Mouse (Mus musculus) heart, embryonic 16.5 days (tissue): ENCODE results near the gene Ybey. TPM values are rescaled to one million over a fixed set of nuclear protein-coding genes. Genes with fewer than 3 reads are reported as not detected.

Source experiments
- ATAC-seq: fragments of 200-750 bp; cut with Nextera tagmentation; replicated peaks from 2 replicates; pipeline ENCODE4 v1.8.0; 2017; ENCODE audit warnings: moderate number of reproducible peaks; ENCODE audit not compliant: insufficient read depth, low FRiP score; ENCODE audit errors: extremely low read depth
- H3K27ac ChIP-seq: fragments of 300-500 bp; sonication (generic); 2 replicates; pipeline ENCODE4 v1.5.1; 2014; ENCODE audit warnings: mild to moderate bottlenecking, low read length, control low read depth, moderate library complexity
- H3K27me3 ChIP-seq: fragments of 300-500 bp; sonication (generic); 2 replicates; pipeline ENCODE4 v1.6.1; 2014; ENCODE audit warnings: low read length, mixed read lengths; ENCODE audit not compliant: control insufficient read depth, insufficient read depth
- H3K36me3 ChIP-seq: fragments of 300-500 bp; sonication (generic); 2 replicates; pipeline ENCODE4 v1.6.1; 2014; ENCODE audit not compliant: control insufficient read depth, insufficient read depth
- H3K4me1 ChIP-seq: fragments of 300-500 bp; sonication (generic); 2 replicates; pipeline ENCODE4 v1.6.1; 2014; ENCODE audit warnings: low read length, mixed read lengths; ENCODE audit not compliant: control insufficient read depth, insufficient read depth
- H3K4me2 ChIP-seq: fragments of 300-500 bp; sonication (generic); 2 replicates; pipeline ENCODE4 v1.6.1; 2014; ENCODE audit warnings: low read depth, mild to moderate bottlenecking, control low read depth, low read length
- H3K4me3 ChIP-seq: fragments of 300-500 bp; sonication (generic); 2 replicates; pipeline ENCODE4 v1.5.1; 2014; ENCODE audit warnings: mild to moderate bottlenecking, control low read depth, low read length
- H3K9ac ChIP-seq: fragments of 300-500 bp; sonication (generic); 2 replicates; pipeline ENCODE4 v1.6.1; 2014; ENCODE audit warnings: low read length, control low read depth
- H3K9me3 ChIP-seq: fragments of 300-500 bp; sonication (generic); replicated peaks from 2 replicates; pipeline ENCODE4 v1.6.1; 2016; ENCODE audit warnings: low read length; ENCODE audit not compliant: control insufficient read depth
- WGBS: fragments of 180-500 bp; shearing (Covaris S2); extraction: QIAGEN DNeasy Blood & Tissue Kit; methylation state at CpG from one replicate; pipeline ENCODE4 v1.1.7; 2014; 5-methylcytosine and 5-hydroxymethylcytosine counted together
- polyA plus RNA-seq: library from polyadenylated mRNA; unstranded; fragments of >200 nt; fragmentation: Nextera tagmentation; extraction: Ambion mirVana; gene quantifications from 2 replicates; pipeline ENCODE4 v1.2.1, GENCODE M21; 2015

Ybey gene
- polyA plus RNA-seq, 1 experiment from 2014 or later: 4.9 TPM

- ATAC-seq: no peak
- H3K4me2 ChIP-seq: no peak overlapping the region
- H3K4me1 ChIP-seq: no peaks in the 10 kb centered on the region
- H3K4me3 ChIP-seq: no peak overlapping the region
- 89% methylated on average over 15 of the region's 15 CpGs for WGBS
- H3K9me3 ChIP-seq: no peaks in the 10 kb centered on the region
- H3K27ac ChIP-seq: no peak overlapping the region
- no peaks in the 10 kb centered on the region for H3K27me3 ChIP-seq
- no peak overlapping the region for H3K9ac ChIP-seq
- H3K36me3 ChIP-seq: peaks cover 70% of the 10 kb centered on the region
These were observed 20.3 kb upstream of the Ybey start for GRCm38 (mm10) chr10:76489205-76489604.

GRCm38 (mm10) chr10:76488265-76488664, 19.4 kb upstream of the Ybey start:
- Histone ChIP-seq H3K4me3 (no peak overlapping the region), H3K27ac (no peak overlapping the region), H3K9me3 (no peaks in the 10 kb centered on the region), H3K27me3 (no peaks in the 10 kb centered on the region), H3K9ac (no peak overlapping the region), H3K36me3 (peaks cover 68% of the 10 kb centered on the region), H3K4me1 (no peaks in the 10 kb centered on the region), H3K4me2 (no peak overlapping the region)
- no peak for ATAC-seq
- WGBS: 78% methylated on average over 8 of the region's 8 CpGs

- H3K36me3 ChIP-seq: peaks cover 65% of the 10 kb centered on the region
- no peak overlapping the region for H3K4me3 ChIP-seq
- H3K4me2 ChIP-seq: no peak overlapping the region
- no peaks in the 10 kb centered on the region for H3K9me3 ChIP-seq
- H3K9ac ChIP-seq: no peak overlapping the region
- ATAC-seq: no peak
- H3K27me3 ChIP-seq: no peaks in the 10 kb centered on the region
- 90% methylated on average over 2 of the region's 2 CpGs for WGBS
- no peaks in the 10 kb centered on the region for H3K4me1 ChIP-seq
- no peak overlapping the region for H3K27ac ChIP-seq
These were observed 17.4 kb upstream of the Ybey start for GRCm38 (mm10) chr10:76486302-76486701.

- no peak overlapping the region for H3K9ac ChIP-seq
- H3K27ac ChIP-seq: peak overlapping the region; percentile 67
- peak; percentile 79 for ATAC-seq
- peaks cover 69% of the 10 kb centered on the region for H3K36me3 ChIP-seq
- WGBS: 49% methylated on average over 6 of the region's 6 CpGs
- H3K27me3 ChIP-seq: no peaks in the 10 kb centered on the region
- H3K4me3 ChIP-seq: no peak overlapping the region
- no peaks in the 10 kb centered on the region for H3K9me3 ChIP-seq
- no peaks in the 10 kb centered on the region for H3K4me1 ChIP-seq
- H3K4me2 ChIP-seq: no peak overlapping the region
These were observed 12.6 kb upstream of the Ybey start for GRCm38 (mm10) chr10:76481480-76481879.

- Histone ChIP-seq H3K27ac (peak overlapping the region; percentile 67), H3K9me3 (no peaks in the 10 kb centered on the region), H3K4me2 (no peak overlapping the region), H3K4me3 (no peak overlapping the region), H3K36me3 (peaks cover 65% of the 10 kb centered on the region), H3K9ac (no peak overlapping the region), H3K27me3 (no peaks in the 10 kb centered on the region), H3K4me1 (no peaks in the 10 kb centered on the region)
- 86% methylated on average over 13 of the region's 13 CpGs for WGBS
- ATAC-seq: no peak
These were observed 11.9 kb upstream of the Ybey start for GRCm38 (mm10) chr10:76480851-76481250.

GRCm38 (mm10) chr10:76473759-76474158, 4.8 kb upstream of the Ybey start:
- no peaks in the 10 kb centered on the region for H3K27me3 ChIP-seq
- H3K27ac ChIP-seq: no peak overlapping the region
- no peak overlapping the region for H3K4me2 ChIP-seq
- ATAC-seq: no peak
- H3K4me1 ChIP-seq: peaks cover 9% of the 10 kb centered on the region
- 91% methylated on average over 5 of the region's 5 CpGs for WGBS
- H3K36me3 ChIP-seq: peaks cover 46% of the 10 kb centered on the region
- H3K9ac ChIP-seq: no peak overlapping the region
- H3K9me3 ChIP-seq: no peaks in the 10 kb centered on the region
- no peak overlapping the region for H3K4me3 ChIP-seq

GRCm38 (mm10) chr10:76462721-76463120, 6.2 kb downstream of the Ybey start:
- H3K4me1 ChIP-seq: no peaks in the 10 kb centered on the region
- no peak overlapping the region for H3K4me3 ChIP-seq
- H3K36me3 ChIP-seq: 0 out of 2 replicates have a peak, but pooled peaks cover 3% of the 10 kb centered on the region
- H3K9ac ChIP-seq: no peak overlapping the region
- peaks cover 8% of the 10 kb centered on the region for H3K9me3 ChIP-seq
- no peak for ATAC-seq
- H3K27ac ChIP-seq: no peak overlapping the region
- no peak overlapping the region for H3K4me2 ChIP-seq
- 84% methylated on average over 6 of the region's 6 CpGs for WGBS
- no peaks in the 10 kb centered on the region for H3K27me3 ChIP-seq

- WGBS: 82% methylated on average over 7 of the region's 7 CpGs
- no peaks in the 10 kb centered on the region for H3K4me1 ChIP-seq
- H3K27ac ChIP-seq: no peak overlapping the region
- no peak overlapping the region for H3K9ac ChIP-seq
- peaks cover 8% of the 10 kb centered on the region for H3K9me3 ChIP-seq
- 0 out of 2 replicates have a peak, but pooled peaks cover 3% of the 10 kb centered on the region for H3K36me3 ChIP-seq
- no peaks in the 10 kb centered on the region for H3K27me3 ChIP-seq
- no peak for ATAC-seq
- no peak overlapping the region for H3K4me2 ChIP-seq
- H3K4me3 ChIP-seq: no peak overlapping the region
These were observed 6.6 kb downstream of the Ybey start for GRCm38 (mm10) chr10:76462312-76462711.

GRCm38 (mm10) chr10:76461255-76461654, 7.7 kb downstream of the Ybey start:
- Histone ChIP-seq H3K9ac (no peak overlapping the region), H3K36me3 (0 out of 2 replicates have a peak, but pooled peaks cover 3% of the 10 kb centered on the region), H3K9me3 (peaks cover 8% of the 10 kb centered on the region), H3K4me2 (no peak overlapping the region), H3K4me3 (no peak overlapping the region), H3K4me1 (no peaks in the 10 kb centered on the region), H3K27ac (no peak overlapping the region), H3K27me3 (no peaks in the 10 kb centered on the region)
- ATAC-seq: no peak
- 89% methylated on average over 1 of the region's 1 CpGs for WGBS
